Mouse (Mus musculus): ENCODE data around the gene Mapk8. TPM values are rescaled to one million over a fixed set of nuclear protein-coding genes. Genes with fewer than 3 reads are reported as not detected.

Gene Mapk8
- polyA plus RNA-seq, 1 experiment from 2014 or later, result 14.3 TPM

GRCm38 (mm10) chr14:33378723-33379122 is 68.2 kb downstream of the Mapk8 start:
- no peak overlapping the region for H3K27ac ChIP-seq
- no peak overlapping the region for H3K9ac ChIP-seq
- ATAC-seq (ENCODE audit: insufficient read depth, low FRiP score, low read depth), result no peak
- 81% methylated on average over 5 of the region's 5 CpGs for WGBS
- H3K4me2 ChIP-seq, result no peak overlapping the region
- no peaks in the 10 kb centered on the region for H3K27me3 ChIP-seq (replicated peaks)
- H3K9me3 ChIP-seq, result no peaks in the 10 kb centered on the region
- H3K36me3 ChIP-seq, result peaks cover 9% of the 10 kb centered on the region
- H3K4me1 ChIP-seq, result 0 out of 2 replicates have a peak, but pooled peaks cover 4% of the 10 kb centered on the region
- H3K4me3 ChIP-seq (replicated peaks), result no peak overlapping the region

GRCm38 (mm10) chr14:33377211-33377610 is 69.7 kb downstream of the Mapk8 start:
- Histone ChIP-seq H3K9me3 (no peaks in the 10 kb centered on the region), H3K9ac (no peak overlapping the region), H3K27ac (no peak overlapping the region), H3K4me2 (no peak overlapping the region), H3K4me1 (0 out of 2 replicates have a peak, but pooled peaks cover 4% of the 10 kb centered on the region), H3K4me3 (replicated peaks) (no peak overlapping the region), H3K36me3 (peaks cover 5% of the 10 kb centered on the region), H3K27me3 (replicated peaks) (no peaks in the 10 kb centered on the region)
- ATAC-seq (ENCODE audit: insufficient read depth, low FRiP score, low read depth), result no peak
- WGBS, result 88% methylated on average over 3 of the region's 3 CpGs

- H3K4me2 ChIP-seq, result no peak overlapping the region
- ATAC-seq (ENCODE audit: insufficient read depth, low FRiP score, low read depth), result no peak
Observed at GRCm38 (mm10) chr14:33374089-33374488, 72.9 kb downstream of the Mapk8 start.

GRCm38 (mm10) chr14:33373271-33373670 is 73.7 kb downstream of the Mapk8 start:
- WGBS, result 42% methylated on average over 1 of the region's 1 CpGs
- Histone ChIP-seq H3K27me3 (replicated peaks) (no peaks in the 10 kb centered on the region), H3K27ac (no peak overlapping the region), H3K4me1 (peaks cover 6% of the 10 kb centered on the region; the same call in 1 of the 2 replicates), H3K36me3 (no peaks in the 10 kb centered on the region), H3K4me3 (replicated peaks) (no peak overlapping the region), H3K9ac (no peak overlapping the region), H3K4me2 (no peak overlapping the region), H3K9me3 (no peaks in the 10 kb centered on the region)
- ATAC-seq (ENCODE audit: insufficient read depth, low FRiP score, low read depth), result no peak

More at GRCm38 (mm10) chr14:33374089-33374488, 72.9 kb downstream of the Mapk8 start:
- no peaks in the 10 kb centered on the region for H3K36me3 ChIP-seq
- H3K9me3 ChIP-seq, result no peaks in the 10 kb centered on the region
- peaks cover 6% of the 10 kb centered on the region; the same call in 1 of the 2 replicates for H3K4me1 ChIP-seq
- no peaks in the 10 kb centered on the region for H3K27me3 ChIP-seq (replicated peaks)
- no peak overlapping the region for H3K4me3 ChIP-seq (replicated peaks)
- WGBS, result 53% methylated on average over 1 of the region's 1 CpGs
- H3K27ac ChIP-seq, result no peak overlapping the region
- H3K9ac ChIP-seq, result no peak overlapping the region

GRCm38 (mm10) chr14:33371248-33371647 is 75.7 kb downstream of the Mapk8 start:
- H3K36me3 ChIP-seq, result no peaks in the 10 kb centered on the region
- H3K4me3 ChIP-seq (replicated peaks), result no peak overlapping the region
- no peak overlapping the region for H3K9ac ChIP-seq
- H3K4me1 ChIP-seq, result peaks cover 6% of the 10 kb centered on the region; the same call in 1 of the 2 replicates
- H3K27ac ChIP-seq, result no peak overlapping the region
- H3K4me2 ChIP-seq, result no peak overlapping the region
- no peaks in the 10 kb centered on the region for H3K9me3 ChIP-seq
- 16% methylated on average over 3 of the region's 3 CpGs for WGBS
- no peaks in the 10 kb centered on the region for H3K27me3 ChIP-seq (replicated peaks)
- no peak for ATAC-seq (ENCODE audit: insufficient read depth, low FRiP score, low read depth)

GRCm38 (mm10) chr14:33370056-33370455 is 76.9 kb downstream of the Mapk8 start:
- H3K27me3 ChIP-seq (replicated peaks), result no peaks in the 10 kb centered on the region
- no peak overlapping the region for H3K9ac ChIP-seq
- no peaks in the 10 kb centered on the region for H3K9me3 ChIP-seq
- H3K4me1 ChIP-seq, result peaks cover 6% of the 10 kb centered on the region; the same call in 1 of the 2 replicates
- H3K36me3 ChIP-seq, result no peaks in the 10 kb centered on the region
- H3K4me2 ChIP-seq, result peak overlapping the region; percentile 15; the same call in 1 of the 2 replicates
- H3K4me3 ChIP-seq (replicated peaks), result no peak overlapping the region
- peak; percentile 71 for ATAC-seq (ENCODE audit: insufficient read depth, low FRiP score, low read depth)
- H3K27ac ChIP-seq, result no peak overlapping the region
- 8% methylated on average over 7 of the region's 7 CpGs for WGBS

- no peak overlapping the region for H3K4me2 ChIP-seq
- no peak overlapping the region for H3K27ac ChIP-seq
- no peaks in the 10 kb centered on the region for H3K27me3 ChIP-seq (replicated peaks)
- H3K36me3 ChIP-seq, result no peaks in the 10 kb centered on the region
- ATAC-seq (ENCODE audit: insufficient read depth, low FRiP score, low read depth), result no peak
- peaks cover 6% of the 10 kb centered on the region; the same call in 1 of the 2 replicates for H3K4me1 ChIP-seq
- H3K4me3 ChIP-seq (replicated peaks), result no peak overlapping the region
- WGBS, result 81% methylated on average over 12 of the region's 12 CpGs
- H3K9ac ChIP-seq, result no peak overlapping the region
- no peaks in the 10 kb centered on the region for H3K9me3 ChIP-seq
Observed at GRCm38 (mm10) chr14:33369375-33369774, 77.6 kb downstream of the Mapk8 start.

GRCm38 (mm10) chr14:33366891-33367777 is 79.8 kb downstream of the Mapk8 start:
- Histone ChIP-seq H3K4me3 (replicated peaks) (no peak overlapping the region), H3K9me3 (no peaks in the 10 kb centered on the region), H3K9ac (no peak overlapping the region), H3K36me3 (no peaks in the 10 kb centered on the region), H3K27ac (no peak overlapping the region), H3K4me1 (peaks cover 10% of the 10 kb centered on the region; the same call in 1 of the 2 replicates), H3K4me2 (no peak overlapping the region), H3K27me3 (replicated peaks) (no peaks in the 10 kb centered on the region)
- ATAC-seq (ENCODE audit: insufficient read depth, low FRiP score, low read depth), result no peak
- WGBS, result 82% methylated on average over 30 of the region's 30 CpGs

- Histone ChIP-seq H3K4me3 (replicated peaks) (no peak overlapping the region), H3K9me3 (no peaks in the 10 kb centered on the region), H3K4me2 (no peak overlapping the region), H3K27me3 (replicated peaks) (no peaks in the 10 kb centered on the region), H3K36me3 (no peaks in the 10 kb centered on the region), H3K9ac (no peak overlapping the region), H3K27ac (no peak overlapping the region), H3K4me1 (peaks cover 11% of the 10 kb centered on the region; the same call in 1 of the 2 replicates)
- no peak for ATAC-seq (ENCODE audit: insufficient read depth, low FRiP score, low read depth)
- 83% methylated on average over 2 of the region's 2 CpGs for WGBS
Observed at GRCm38 (mm10) chr14:33364061-33364460, 82.9 kb downstream of the Mapk8 start.

- Histone ChIP-seq H3K27me3 (replicated peaks) (no peaks in the 10 kb centered on the region), H3K36me3 (no peaks in the 10 kb centered on the region), H3K9ac (no peak overlapping the region), H3K4me2 (no peak overlapping the region), H3K27ac (no peak overlapping the region), H3K4me3 (replicated peaks) (no peak overlapping the region), H3K9me3 (no peaks in the 10 kb centered on the region), H3K4me1 (peaks cover 11% of the 10 kb centered on the region; the same call in 1 of the 2 replicates)
- no peak for ATAC-seq (ENCODE audit: insufficient read depth, low FRiP score, low read depth)
- WGBS, result 72% methylated on average over 5 of the region's 5 CpGs
Observed at GRCm38 (mm10) chr14:33363611-33364010, 83.3 kb downstream of the Mapk8 start.

GRCm38 (mm10) chr14:33362807-33363206 is 84.2 kb downstream of the Mapk8 start:
- Histone ChIP-seq H3K36me3 (no peaks in the 10 kb centered on the region), H3K4me3 (replicated peaks) (0 out of 2 replicates have a peak overlapping the region, but pooled peaks have one; percentile 1), H3K27ac (no peak overlapping the region), H3K27me3 (replicated peaks) (no peaks in the 10 kb centered on the region), H3K4me1 (peaks cover 11% of the 10 kb centered on the region; the same call in 1 of the 2 replicates), H3K4me2 (peak overlapping the region; percentile 29), H3K9ac (no peak overlapping the region), H3K9me3 (no peaks in the 10 kb centered on the region)
- peak; percentile 8; the same call in 1 of the 2 replicates for ATAC-seq (ENCODE audit: insufficient read depth, low FRiP score, low read depth)
- 13% methylated on average over 10 of the region's 10 CpGs for WGBS

- Histone ChIP-seq H3K9ac (no peak overlapping the region), H3K36me3 (no peaks in the 10 kb centered on the region), H3K27me3 (replicated peaks) (no peaks in the 10 kb centered on the region), H3K9me3 (no peaks in the 10 kb centered on the region), H3K4me1 (peaks cover 11% of the 10 kb centered on the region; the same call in 1 of the 2 replicates), H3K4me3 (replicated peaks) (no peak overlapping the region), H3K27ac (no peak overlapping the region), H3K4me2 (peak overlapping the region; percentile 29)
- WGBS, result 33% methylated on average over 14 of the region's 14 CpGs
- ATAC-seq (ENCODE audit: insufficient read depth, low FRiP score, low read depth), result peak; percentile 3; the same call in 1 of the 2 replicates
Observed at GRCm38 (mm10) chr14:33362122-33362521, 84.8 kb downstream of the Mapk8 start.
